Mouse (Mus musculus) left cerebral cortex, postnatal 10 days (tissue): ENCODE results near the gene Eif4h. TPM values are rescaled to one million over a fixed set of nuclear protein-coding genes. Genes with fewer than 3 reads are reported as not detected.
"Not testable (repeated sequence)": the region's sequence is repeated elsewhere in the genome, so short reads cannot be mapped to it uniquely, and the experiment has no call there.

Experiments
- DNase-seq, 2 experiments: peaks; one replicate each; pipeline ENCODE4 v3.0.0; 2021 to 2022; ENCODE audit warnings: low spot score in 2 of 2, mixed read lengths in 1 of 2; ENCODE audit errors: extremely low spot score in 1 of 2
- intact Hi-C: fragments of 180-260 bp; cut with DNase I; formaldehyde crosslinking; loops from one replicate; pipeline ENCODE4 v1.15.1; 2025
- total RNA-seq, 2 experiments: library from RNA; stranded (reverse); gene quantifications; 2 replicates each; pipeline ENCODE4 v1.2.3; 2021

Gene Eif4h
- total RNA-seq, 2 experiments from 2014 or later: 298 to 310 TPM

GRCm38 (mm10) chr5:134656708-134657107, 17.4 kb upstream of the Eif4h start:
- no peak for DNase-seq
- intact Hi-C loops: no loop called here

GRCm38 (mm10) chr5:134652015-134652414, 12.7 kb upstream of the Eif4h start:
- intact Hi-C loops: no loop called here
- DNase-seq: peak in 1 of 2 experiments; percentile 65

- DNase-seq: peak in 1 of 2 experiments; percentile 62
- intact Hi-C loops: no loop called here
These were observed 11.6 kb upstream of the Eif4h start for GRCm38 (mm10) chr5:134650926-134651325.

- DNase-seq, intact Hi-C loops: not testable (repeated sequence)
These were observed 9.7 kb upstream of the Eif4h start for GRCm38 (mm10) chr5:134648976-134649375.

GRCm38 (mm10) chr5:134647394-134647793, 8.1 kb upstream of the Eif4h start:
- intact Hi-C loops: no loop called here
- DNase-seq: no peak

GRCm38 (mm10) chr5:134646461-134646860, 7.2 kb upstream of the Eif4h start:
- no peak for DNase-seq
- intact Hi-C loops: no loop called here

- intact Hi-C loops: no loop called here
These were observed 5.4 kb upstream of the Eif4h start for GRCm38 (mm10) chr5:134644643-134645118.

GRCm38 (mm10) chr5:134644121-134644520, 4.8 kb upstream of the Eif4h start:
- no peak for DNase-seq
- intact Hi-C loops: no loop called here

More at GRCm38 (mm10) chr5:134644643-134645118, 5.4 kb upstream of the Eif4h start:
- DNase-seq: peak in 1 of 2 experiments; percentile 57

GRCm38 (mm10) chr5:134640371-134640770, 1.1 kb upstream of the Eif4h start:
- intact Hi-C loops: no loop called here
- no peak for DNase-seq

GRCm38 (mm10) chr5:134638461-134639268, 625 bp downstream of the Eif4h start:
- DNase-seq: no peak
- intact Hi-C loops: no loop called here

- intact Hi-C loops: no loop called here
- no peak for DNase-seq
These were observed 1.4 kb downstream of the Eif4h start for GRCm38 (mm10) chr5:134637820-134638367.

- intact Hi-C loops: no loop called here
- no peak for DNase-seq
These were observed 6.4 kb downstream of the Eif4h start for GRCm38 (mm10) chr5:134632841-134633240.

GRCm38 (mm10) chr5:134630835-134631234, 8.5 kb downstream of the Eif4h start:
- DNase-seq: no peak
- intact Hi-C loops: no loop called here

- intact Hi-C loops: no loop called here
- no peak for DNase-seq
These were observed 9.8 kb downstream of the Eif4h start for GRCm38 (mm10) chr5:134629508-134629907.

- intact Hi-C loops: no loop called here
These were observed 17.2 kb downstream of the Eif4h start for GRCm38 (mm10) chr5:134622069-134622468.

GRCm38 (mm10) chr5:134621099-134621640, 18.1 kb downstream of the Eif4h start:
- intact Hi-C loops: no loop called here
- peak in 1 of 2 experiments; percentile 22 for DNase-seq

More at GRCm38 (mm10) chr5:134622069-134622468, 17.2 kb downstream of the Eif4h start:
- peak in 1 of 2 experiments; percentile 47 for DNase-seq

- no peak for DNase-seq
- intact Hi-C loops: no loop called here
These were observed 18.8 kb downstream of the Eif4h start for GRCm38 (mm10) chr5:134620457-134620856.

GRCm38 (mm10) chr5:134617071-134617470, 22.2 kb downstream of the Eif4h start:
- peak in 1 of 2 experiments; percentile 73 for DNase-seq
- intact Hi-C loops: no loop called here

- DNase-seq: no peak
- intact Hi-C loops: no loop called here
These were observed 23.5 kb downstream of the Eif4h start for GRCm38 (mm10) chr5:134615780-134616179.

- intact Hi-C loops: no loop called here
- no peak for DNase-seq
These were observed 23.9 kb downstream of the Eif4h start for GRCm38 (mm10) chr5:134615380-134615779.
